Mouse (Mus musculus): ENCODE data around the gene Rbm14. TPM values are rescaled to one million over a fixed set of nuclear protein-coding genes. Genes with fewer than 3 reads are reported as not detected.

Rbm14 gene
- total and polyA plus RNA-seq, 2 experiments from 2014 or later: 37.9 to 43.8 TPM

DNA sequence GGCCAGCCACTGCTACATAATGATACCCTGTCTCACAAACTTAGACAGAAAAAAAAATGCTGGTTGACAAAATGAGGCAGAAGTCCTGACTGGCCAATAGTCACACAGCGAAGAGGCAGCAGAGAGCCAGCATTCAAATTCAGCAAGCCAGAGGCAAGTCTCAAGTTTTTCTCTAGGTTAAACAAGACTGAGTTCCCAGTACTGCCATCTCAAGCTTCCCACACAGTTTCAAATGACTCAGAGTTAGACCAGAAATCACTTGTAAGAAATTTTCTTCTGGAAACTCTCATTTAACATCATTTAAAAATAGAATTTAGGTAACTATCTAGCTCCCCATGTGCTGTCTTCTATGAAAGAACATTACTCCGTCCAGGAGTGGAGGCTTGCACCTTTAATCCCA, 13.6 kb downstream of the Rbm14 start:
- WGBS: 96% methylated on average over 2 of the region's 2 CpGs
- Histone ChIP-seq H3K27ac (ENCODE audit: low read depth, low read length) (no peak overlapping the region), H3K9me3 (ENCODE audit: low read length) (no peaks in the 10 kb centered on the region), H3K4me1 (ENCODE audit: insufficient read depth, low read length) (no peaks in the 10 kb centered on the region), H3K4me3 (ENCODE audit: low read depth, low read length) (no peak overlapping the region), H3K4me2 (ENCODE audit: low read depth, low read length, poor library complexity, severe bottlenecking) (no peak overlapping the region), H3K27me3 (ENCODE audit: insufficient read depth, low read length) (no peaks in the 10 kb centered on the region), H3K36me3 (ENCODE audit: insufficient read depth, low read length) (peaks cover 24% of the 10 kb centered on the region), H3K9ac (replicated peaks; ENCODE audit: low read length, poor library complexity, severe bottlenecking) (no peak overlapping the region)
- ATAC-seq (ENCODE audit: low FRiP score): no peak
- no peak for TF ChIP-seq CTCF (IDR thresholded peaks at IDR 0.05)
- DNase-seq (ENCODE audit: low spot score): no peak

DNA sequence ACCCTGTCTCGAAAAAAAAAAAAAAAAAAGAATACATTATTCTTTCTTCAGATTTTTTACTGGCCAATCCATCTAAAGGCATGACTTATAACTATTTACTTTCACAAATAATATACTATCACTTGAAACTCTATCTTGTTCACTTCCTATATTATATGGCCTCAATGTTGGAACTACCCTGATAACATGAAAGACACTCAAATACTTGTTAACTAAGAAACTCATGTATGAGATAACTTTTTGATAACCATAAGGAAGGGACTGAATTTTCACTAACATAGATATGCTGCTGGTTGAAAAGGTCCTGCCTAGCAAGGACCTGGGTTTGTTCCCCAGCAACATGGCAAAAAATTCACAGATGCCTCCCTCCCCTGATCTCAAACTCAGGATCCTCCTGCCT, 15.5 kb downstream of the Rbm14 start:
- no peak for DNase-seq (ENCODE audit: low spot score)
- no peak for ATAC-seq (ENCODE audit: low FRiP score)
- no peak overlapping the region for H3K4me2 ChIP-seq (ENCODE audit: low read depth, low read length, poor library complexity, severe bottlenecking)
- 93% methylated on average over 1 of the region's 1 CpGs for WGBS
- H3K4me3 ChIP-seq (ENCODE audit: low read depth, low read length): no peak overlapping the region
- TF ChIP-seq CTCF (IDR thresholded peaks at IDR 0.05): no peak
- no peaks in the 10 kb centered on the region for H3K9me3 ChIP-seq (ENCODE audit: low read length)
- H3K27ac ChIP-seq (ENCODE audit: low read depth, low read length): no peak overlapping the region
- H3K27me3 ChIP-seq (ENCODE audit: insufficient read depth, low read length): no peaks in the 10 kb centered on the region
- peaks cover 10% of the 10 kb centered on the region for H3K36me3 ChIP-seq (ENCODE audit: insufficient read depth, low read length)
- H3K4me1 ChIP-seq (ENCODE audit: insufficient read depth, low read length): peaks cover 4% of the 10 kb centered on the region; the same call in 1 of the 2 replicates
- H3K9ac ChIP-seq (replicated peaks; ENCODE audit: low read length, poor library complexity, severe bottlenecking): no peak overlapping the region

DNA sequence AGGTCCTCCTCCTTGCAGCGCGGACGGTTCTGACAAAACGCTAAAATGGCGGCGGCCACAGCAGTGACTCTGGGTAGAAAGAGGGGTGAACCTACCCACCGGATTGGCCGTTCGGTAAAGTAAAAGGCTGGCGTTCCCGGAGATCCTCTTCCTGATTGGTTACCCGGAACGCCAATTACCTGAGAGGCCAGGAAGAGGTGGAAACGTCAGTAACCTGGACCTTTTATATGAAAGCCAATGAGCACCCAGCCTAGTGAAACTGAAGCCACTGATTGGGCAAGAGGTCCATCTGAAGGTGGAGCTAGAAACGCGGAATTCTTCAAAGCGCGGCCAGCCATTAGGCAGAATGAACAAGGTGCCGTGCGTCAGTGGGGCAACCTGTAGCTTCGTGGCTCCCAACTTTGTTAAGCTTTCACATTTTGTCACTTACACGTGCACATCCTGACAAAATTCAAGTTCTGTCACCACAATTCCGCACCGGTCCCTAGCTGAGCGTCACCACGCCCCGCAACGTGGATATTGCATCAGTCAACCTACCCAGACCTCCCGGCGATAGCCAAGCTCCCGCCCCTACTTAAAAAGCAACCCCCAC, 17.5 kb downstream of the Rbm14 start, which contains the start of gene Rbm4:
Rbm4 (minus strand) TSS at position 71 of the 592 bp plus-strand sequence.
- Histone ChIP-seq H3K4me2 (ENCODE audit: low read depth, low read length, poor library complexity, severe bottlenecking) (peak within 1 kb of the TSS; percentile 66), H3K4me3 (ENCODE audit: low read depth, low read length) (peak within 1 kb of the TSS; percentile 73), H3K4me1 (ENCODE audit: insufficient read depth, low read length) (peaks cover 13% of the 10 kb centered on the region; the same call in 1 of the 2 replicates), H3K27ac (ENCODE audit: low read depth, low read length) (peak within 1 kb of the TSS; percentile 86), H3K36me3 (ENCODE audit: insufficient read depth, low read length) (peaks cover 6% of the 10 kb centered on the region; the same call in 1 of the 2 replicates), H3K9ac (replicated peaks; ENCODE audit: low read length, poor library complexity, severe bottlenecking) (peak within 1 kb of the TSS; percentile 79), H3K27me3 (ENCODE audit: insufficient read depth, low read length) (no peaks in the 10 kb centered on the region), H3K9me3 (ENCODE audit: low read length) (no peaks in the 10 kb centered on the region)
- ATAC-seq (ENCODE audit: low FRiP score) (peak; percentile 99), DNase-seq (ENCODE audit: low spot score) (peak; percentile 100)
- TF ChIP-seq CTCF (IDR thresholded peaks at IDR 0.05): no peak
- WGBS: under 1% methylated on average over 31 of the region's 31 CpGs

DNA sequence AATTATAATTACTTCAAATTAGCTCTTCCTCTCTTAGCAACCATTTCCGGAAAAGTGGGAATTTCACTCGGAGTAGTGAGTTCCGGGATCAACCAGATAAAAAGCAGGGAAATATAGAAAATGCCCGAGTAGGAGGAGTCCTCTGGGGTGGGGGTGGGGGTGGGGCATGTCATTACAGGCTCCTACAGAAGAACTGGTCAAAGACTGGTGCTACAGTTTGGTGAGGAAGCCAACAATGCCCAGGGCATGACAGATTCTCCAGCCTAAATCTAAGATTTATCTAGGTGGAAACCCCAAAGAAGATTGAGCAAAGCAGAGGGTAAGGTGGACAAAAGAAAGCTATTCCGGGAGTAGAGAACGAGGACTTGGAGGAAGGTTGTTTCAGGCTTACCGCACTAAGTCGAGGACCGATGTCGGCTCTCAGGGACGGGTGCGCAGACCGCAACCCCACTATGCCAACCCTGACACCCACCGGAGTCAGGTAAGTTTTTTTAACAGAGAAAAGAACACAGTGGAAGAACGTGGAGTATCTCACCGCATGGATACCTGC, 18.1 kb downstream of the Rbm14 start:
- WGBS: 2% methylated on average over 16 of the region's 16 CpGs
- Histone ChIP-seq H3K4me1 (ENCODE audit: insufficient read depth, low read length) (peaks cover 13% of the 10 kb centered on the region; the same call in 1 of the 2 replicates), H3K27me3 (ENCODE audit: insufficient read depth, low read length) (no peaks in the 10 kb centered on the region), H3K9ac (replicated peaks; ENCODE audit: low read length, poor library complexity, severe bottlenecking) (peak overlapping the region; percentile 79), H3K36me3 (ENCODE audit: insufficient read depth, low read length) (peaks cover 5% of the 10 kb centered on the region; the same call in 1 of the 2 replicates), H3K4me3 (ENCODE audit: low read depth, low read length) (peak overlapping the region; percentile 73), H3K27ac (ENCODE audit: low read depth, low read length) (peak overlapping the region; percentile 86), H3K9me3 (ENCODE audit: low read length) (no peaks in the 10 kb centered on the region), H3K4me2 (ENCODE audit: low read depth, low read length, poor library complexity, severe bottlenecking) (peak overlapping the region; percentile 66)
- no peak for TF ChIP-seq CTCF (IDR thresholded peaks at IDR 0.05)
- DNase-seq (ENCODE audit: low spot score): peak; percentile 14
- ATAC-seq (ENCODE audit: low FRiP score): 0 out of 2 replicates have a peak, but pooled peaks have one; percentile 50

DNA sequence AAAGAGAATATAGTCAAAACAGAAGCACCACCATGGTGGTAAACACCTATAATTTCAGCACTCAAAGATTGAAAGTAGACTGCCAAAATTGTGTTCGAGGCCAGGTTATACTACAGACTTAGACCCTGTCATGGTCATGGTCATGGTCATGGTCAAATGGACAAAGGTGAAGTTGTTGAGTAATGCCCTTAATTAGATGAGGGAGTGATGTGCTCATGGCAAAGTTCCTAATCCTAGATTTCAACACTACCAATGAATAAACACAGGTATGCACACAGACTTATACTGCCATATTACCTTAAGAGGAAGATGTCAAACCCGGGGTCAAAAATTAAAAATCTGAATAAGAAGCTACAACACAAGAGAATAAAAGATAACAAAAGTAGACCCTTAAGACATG, 25.1 kb downstream of the Rbm14 start:
- H3K4me1 ChIP-seq (ENCODE audit: insufficient read depth, low read length): peaks cover 17% of the 10 kb centered on the region; the same call in 1 of the 2 replicates
- no peak overlapping the region for H3K27ac ChIP-seq (ENCODE audit: low read depth, low read length)
- H3K4me3 ChIP-seq (ENCODE audit: low read depth, low read length): no peak overlapping the region
- H3K9ac ChIP-seq (replicated peaks; ENCODE audit: low read length, poor library complexity, severe bottlenecking): no peak overlapping the region
- no peak for DNase-seq (ENCODE audit: low spot score)
- no peaks in the 10 kb centered on the region for H3K27me3 ChIP-seq (ENCODE audit: insufficient read depth, low read length)
- peaks cover 27% of the 10 kb centered on the region for H3K36me3 ChIP-seq (ENCODE audit: insufficient read depth, low read length)
- TF ChIP-seq CTCF (IDR thresholded peaks at IDR 0.05): no peak
- WGBS: 93% methylated on average over 2 of the region's 2 CpGs
- H3K4me2 ChIP-seq (ENCODE audit: low read depth, low read length, poor library complexity, severe bottlenecking): no peak overlapping the region
- H3K9me3 ChIP-seq (ENCODE audit: low read length): no peaks in the 10 kb centered on the region
- no peak for ATAC-seq (ENCODE audit: low FRiP score)

DNA sequence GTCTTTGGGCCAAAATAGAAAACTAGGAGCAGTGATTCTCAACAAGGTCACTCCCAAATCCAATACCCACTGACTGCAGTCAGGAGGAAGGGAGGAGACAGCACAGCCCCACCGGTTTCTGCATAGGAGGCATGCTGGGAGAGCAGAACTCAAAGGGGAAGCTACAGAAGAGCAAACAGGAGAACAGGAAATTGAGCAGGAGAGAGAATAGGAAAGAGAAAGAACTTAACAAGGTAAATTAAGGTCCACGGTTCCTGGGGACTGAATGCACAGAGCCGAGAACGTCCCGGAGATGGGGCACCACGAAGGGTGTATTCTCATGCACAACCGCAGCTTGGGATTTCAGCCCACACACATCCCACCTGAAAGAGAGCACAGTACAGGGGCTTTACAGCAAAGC, 26.2 kb downstream of the Rbm14 start:
- H3K36me3 ChIP-seq (ENCODE audit: insufficient read depth, low read length): peaks cover 27% of the 10 kb centered on the region
- WGBS: 91% methylated on average over 7 of the region's 7 CpGs
- ATAC-seq (ENCODE audit: low FRiP score): no peak
- no peaks in the 10 kb centered on the region for H3K9me3 ChIP-seq (ENCODE audit: low read length)
- no peak for TF ChIP-seq CTCF (IDR thresholded peaks at IDR 0.05)
- no peak for DNase-seq (ENCODE audit: low spot score)
- H3K27ac ChIP-seq (ENCODE audit: low read depth, low read length): no peak overlapping the region
- no peak overlapping the region for H3K9ac ChIP-seq (replicated peaks; ENCODE audit: low read length, poor library complexity, severe bottlenecking)
- no peak overlapping the region for H3K4me2 ChIP-seq (ENCODE audit: low read depth, low read length, poor library complexity, severe bottlenecking)
- no peaks in the 10 kb centered on the region for H3K27me3 ChIP-seq (ENCODE audit: insufficient read depth, low read length)
- H3K4me1 ChIP-seq (ENCODE audit: insufficient read depth, low read length): 0 out of 2 replicates have a peak, but pooled peaks cover 11% of the 10 kb centered on the region
- no peak overlapping the region for H3K4me3 ChIP-seq (ENCODE audit: low read depth, low read length)
